Mouse (Mus musculus) E14TG2a.4 (cell line): ENCODE data around the gene Poldip2.

ENCODE experiments used
- CTCF ChIP-seq: conservative IDR thresholded peaks from 2 replicates; pipeline ENCODE4 v1.5.1; 2014; ENCODE audit warnings: low read length
- POU5F1 ChIP-seq: IDR thresholded peaks from 2 replicates; pipeline ENCODE4 v1.6.1; 2014; ENCODE audit warnings: low read length, borderline replicate concordance

DNA sequence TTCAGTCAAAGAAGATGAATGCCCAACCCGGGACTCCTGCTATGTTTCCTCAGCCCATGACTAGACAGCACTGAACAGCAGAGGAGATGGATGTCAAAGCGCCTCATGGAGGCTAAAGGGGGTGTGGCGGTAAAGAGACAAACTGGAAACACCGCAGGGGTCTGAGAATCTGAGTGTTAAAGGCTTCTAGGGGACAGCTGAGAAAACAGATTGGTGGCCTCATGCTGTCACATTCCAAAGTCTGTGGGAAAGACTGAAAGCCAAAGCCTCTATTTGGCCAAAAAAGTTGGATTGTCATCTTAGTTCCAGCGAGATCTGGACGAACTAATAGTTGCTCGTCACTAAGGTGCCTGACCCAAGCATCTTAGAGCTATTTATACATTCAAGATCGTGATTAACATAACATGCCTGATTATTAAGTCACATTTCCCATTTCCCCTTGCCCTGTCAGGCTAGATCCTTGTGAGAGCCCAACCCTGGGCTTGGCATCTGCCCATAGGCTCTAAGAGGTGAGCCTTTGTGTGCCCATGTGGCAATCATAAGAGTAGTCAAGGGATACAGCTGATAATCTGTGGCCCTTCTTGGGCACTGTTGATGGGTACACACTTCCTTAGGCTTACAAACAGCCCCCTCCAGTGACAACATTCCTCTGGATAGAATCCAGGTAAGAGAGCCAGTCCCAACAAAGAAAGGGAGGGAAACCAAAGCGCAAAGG is 11.4 kb downstream of the Poldip2 start:
- TF ChIP-seq CTCF (no peak), POU5F1 (no peak)
